Mouse (Mus musculus): ENCODE measurements around the gene Il6ra.

- TF ChIP-seq POLR2A (IDR thresholded peaks at IDR 0.05; ENCODE audit: borderline replicate concordance, insufficient read depth, low read length) (no peak), CTCF (IDR thresholded peaks at IDR 0.05; ENCODE audit: borderline replicate concordance, insufficient read depth, low read depth, low read length) (no peak)
These were observed 4.2 kb downstream of the Il6ra start for GRCm38 (mm10) chr3:89908836-89909235.

Measured in cerebellum, adult 2 months (tissue).